Mouse (Mus musculus) liver, embryonic 14.5 days (tissue): ENCODE results near the gene Mapk3.

Experiments used
- CTCF ChIP-seq: IDR thresholded peaks from 2 replicates; pipeline ENCODE4 v1.5.1; 2016; ENCODE audit warnings: antibody characterized with exemption, low read depth, control low read depth
- EP300 ChIP-seq: IDR thresholded peaks from 2 replicates; pipeline ENCODE4 v1.6.1; 2016; ENCODE audit warnings: antibody characterized with exemption, low read depth

GRCm38 (mm10) chr7:126766201-126766600 is 6.8 kb downstream of the Mapk3 start, which contains the start of gene Gdpd3:
- TF ChIP-seq CTCF (no peak), EP300 (no peak)
